Mouse (Mus musculus) embryonic fibroblast, embryonic 13.5 days (primary cell): ENCODE results near the gene Auts2.

Experiments used
- CTCF ChIP-seq: IDR thresholded peaks from 2 replicates; pipeline ENCODE4 v1.5.1; 2011; ENCODE audit warnings: mild to moderate bottlenecking, control low read depth, low read length, moderate library complexity, borderline replicate concordance; ENCODE audit not compliant: insufficient read depth
- POLR2A ChIP-seq: IDR thresholded peaks from 2 replicates; pipeline ENCODE4 v1.6.1; 2011; ENCODE audit warnings: low read depth, mild to moderate bottlenecking, control low read depth, low read length, moderate library complexity

GRCm38 (mm10) chr5:131526666-131527065, 1016.5 kb downstream of the Auts2 start:
- TF ChIP-seq CTCF (no peak), POLR2A (no peak)
